Mouse (Mus musculus) kidney, embryonic 15.5 days (tissue): Measurements from ENCODE around the gene Adcy9. TPM values are rescaled to one million over a fixed set of nuclear protein-coding genes. Genes with fewer than 3 reads are reported as not detected.

Source experiments
- ATAC-seq: fragments of 200-750 bp; cut with Nextera tagmentation; replicated peaks from 2 replicates; pipeline ENCODE4 v1.8.0; 2017; ENCODE audit warnings: moderate TSS enrichment; ENCODE audit not compliant: low FRiP score
- H3K27ac ChIP-seq: fragments of 300-500 bp; sonication (generic); 2 replicates; pipeline ENCODE4 v1.5.1; 2015; ENCODE audit warnings: mild to moderate bottlenecking, inconsistent platforms
- H3K27me3 ChIP-seq: fragments of 300-500 bp; sonication (generic); 2 replicates; pipeline ENCODE4 v1.6.1; 2015; ENCODE audit warnings: inconsistent platforms
- H3K36me3 ChIP-seq: fragments of 300-500 bp; sonication (generic); 2 replicates; pipeline ENCODE4 v1.6.1; 2015; ENCODE audit warnings: inconsistent platforms
- H3K4me1 ChIP-seq: fragments of 300-500 bp; sonication (generic); 2 replicates; pipeline ENCODE4 v1.6.1; 2015; ENCODE audit warnings: inconsistent platforms
- H3K4me2 ChIP-seq: fragments of 300-500 bp; sonication (generic); 2 replicates; pipeline ENCODE4 v1.6.1; 2015; ENCODE audit warnings: moderate library complexity, mild to moderate bottlenecking, inconsistent platforms
- H3K4me3 ChIP-seq: fragments of 300-500 bp; sonication (generic); replicated peaks from 2 replicates; pipeline ENCODE4 v1.5.1; 2015; ENCODE audit warnings: mild to moderate bottlenecking, inconsistent platforms
- H3K9ac ChIP-seq: fragments of 300-500 bp; sonication (generic); 2 replicates; pipeline ENCODE4 v1.6.1; 2015; ENCODE audit warnings: mild to moderate bottlenecking, inconsistent platforms
- H3K9me3 ChIP-seq: fragments of 300-500 bp; sonication (generic); replicated peaks from 2 replicates; pipeline ENCODE4 v1.6.1; 2016; ENCODE audit warnings: inconsistent platforms
- WGBS: fragments of 180-500 bp; shearing (Covaris S2); methylation state at CpG from one replicate; pipeline ENCODE4 v1.1.7; 2015; ENCODE audit warnings: mixed read lengths; 5-methylcytosine and 5-hydroxymethylcytosine counted together
- polyA plus RNA-seq: library from polyadenylated mRNA; unstranded; fragments of >200 nt; fragmentation: Nextera tagmentation; extraction: Ambion mirVana; gene quantifications from 2 replicates; pipeline ENCODE4 v1.2.1, GENCODE M21; 2015

Gene Adcy9
- polyA plus RNA-seq, 1 experiment from 2014 or later = 1.2 TPM

GRCm38 (mm10) chr16:4304176-4304922 is 115.9 kb downstream of the Adcy9 start:
- no peaks in the 10 kb centered on the region for H3K9me3 ChIP-seq
- H3K4me3 ChIP-seq = no peak overlapping the region
- peak; percentile 33; the same call in 1 of the 2 replicates for ATAC-seq
- no peak overlapping the region for H3K4me2 ChIP-seq
- H3K27me3 ChIP-seq = no peaks in the 10 kb centered on the region
- H3K27ac ChIP-seq = no peak overlapping the region
- no peaks in the 10 kb centered on the region for H3K4me1 ChIP-seq
- no peak overlapping the region for H3K9ac ChIP-seq
- WGBS = 63% methylated on average over 12 of the region's 12 CpGs
- H3K36me3 ChIP-seq = no peaks in the 10 kb centered on the region

- Histone ChIP-seq H3K27me3 (no peaks in the 10 kb centered on the region), H3K4me3 (no peak overlapping the region), H3K27ac (no peak overlapping the region), H3K4me1 (no peaks in the 10 kb centered on the region), H3K9ac (no peak overlapping the region), H3K36me3 (no peaks in the 10 kb centered on the region), H3K4me2 (no peak overlapping the region), H3K9me3 (no peaks in the 10 kb centered on the region)
- 79% methylated on average over 5 of the region's 5 CpGs for WGBS
- no peak for ATAC-seq
Observed at GRCm38 (mm10) chr16:4303554-4303953, 116.7 kb downstream of the Adcy9 start.

- Histone ChIP-seq H3K27ac (no peak overlapping the region), H3K4me3 (no peak overlapping the region), H3K9me3 (no peaks in the 10 kb centered on the region), H3K9ac (no peak overlapping the region), H3K27me3 (no peaks in the 10 kb centered on the region), H3K4me1 (no peaks in the 10 kb centered on the region), H3K36me3 (0 out of 2 replicates have a peak, but pooled peaks cover 3% of the 10 kb centered on the region), H3K4me2 (no peak overlapping the region)
- no peak for ATAC-seq
- 92% methylated on average over 7 of the region's 7 CpGs for WGBS
Observed at GRCm38 (mm10) chr16:4300280-4300679, 120.0 kb downstream of the Adcy9 start.

- Histone ChIP-seq H3K4me1 (no peaks in the 10 kb centered on the region), H3K27ac (no peak overlapping the region), H3K9ac (no peak overlapping the region), H3K9me3 (no peaks in the 10 kb centered on the region), H3K36me3 (peaks cover 6% of the 10 kb centered on the region; the same call in 1 of the 2 replicates), H3K27me3 (no peaks in the 10 kb centered on the region), H3K4me2 (no peak overlapping the region), H3K4me3 (no peak overlapping the region)
- ATAC-seq = no peak
- WGBS = 79% methylated on average over 3 of the region's 3 CpGs
Observed at GRCm38 (mm10) chr16:4293259-4293658, 127.0 kb downstream of the Adcy9 start.

GRCm38 (mm10) chr16:4289507-4289906 is 130.8 kb downstream of the Adcy9 start:
- peaks cover 6% of the 10 kb centered on the region; the same call in 1 of the 2 replicates for H3K36me3 ChIP-seq
- no peak overlapping the region for H3K4me2 ChIP-seq
- no peaks in the 10 kb centered on the region for H3K27me3 ChIP-seq
- ATAC-seq = no peak
- no peaks in the 10 kb centered on the region for H3K4me1 ChIP-seq
- no peak overlapping the region for H3K4me3 ChIP-seq
- H3K9me3 ChIP-seq = no peaks in the 10 kb centered on the region
- no peak overlapping the region for H3K9ac ChIP-seq
- no peak overlapping the region for H3K27ac ChIP-seq

GRCm38 (mm10) chr16:4286593-4286992 is 133.7 kb downstream of the Adcy9 start:
- Histone ChIP-seq H3K4me3 (no peak overlapping the region), H3K4me2 (no peak overlapping the region), H3K27me3 (no peaks in the 10 kb centered on the region), H3K27ac (no peak overlapping the region), H3K9ac (no peak overlapping the region), H3K36me3 (peaks cover 6% of the 10 kb centered on the region; the same call in 1 of the 2 replicates), H3K9me3 (no peaks in the 10 kb centered on the region), H3K4me1 (no peaks in the 10 kb centered on the region)
- no peak for ATAC-seq
- WGBS = 84% methylated on average over 7 of the region's 7 CpGs

GRCm38 (mm10) chr16:4285257-4285656 is 135.0 kb downstream of the Adcy9 start:
- no peaks in the 10 kb centered on the region for H3K4me1 ChIP-seq
- H3K4me3 ChIP-seq = no peak overlapping the region
- no peak overlapping the region for H3K4me2 ChIP-seq
- no peaks in the 10 kb centered on the region for H3K27me3 ChIP-seq
- no peak overlapping the region for H3K27ac ChIP-seq
- 64% methylated on average over 5 of the region's 5 CpGs for WGBS
- no peak for ATAC-seq
- no peak overlapping the region for H3K9ac ChIP-seq
- H3K9me3 ChIP-seq = no peaks in the 10 kb centered on the region
- H3K36me3 ChIP-seq = peaks cover 6% of the 10 kb centered on the region; the same call in 1 of the 2 replicates

GRCm38 (mm10) chr16:4283267-4283851 is 136.9 kb downstream of the Adcy9 start:
- WGBS = 89% methylated on average over 11 of the region's 11 CpGs
- no peaks in the 10 kb centered on the region for H3K9me3 ChIP-seq
- no peak overlapping the region for H3K27ac ChIP-seq
- no peaks in the 10 kb centered on the region for H3K27me3 ChIP-seq
- H3K9ac ChIP-seq = no peak overlapping the region
- H3K4me3 ChIP-seq = no peak overlapping the region
- no peaks in the 10 kb centered on the region for H3K4me1 ChIP-seq
- no peak overlapping the region for H3K4me2 ChIP-seq
- no peak for ATAC-seq
- H3K36me3 ChIP-seq = peaks cover 4% of the 10 kb centered on the region; the same call in 1 of the 2 replicates

- ATAC-seq = no peak
- Histone ChIP-seq H3K4me2 (no peak overlapping the region), H3K9ac (no peak overlapping the region), H3K4me3 (no peak overlapping the region), H3K9me3 (no peaks in the 10 kb centered on the region), H3K27ac (no peak overlapping the region), H3K36me3 (no peaks in the 10 kb centered on the region), H3K4me1 (no peaks in the 10 kb centered on the region), H3K27me3 (no peaks in the 10 kb centered on the region)
- 82% methylated on average over 4 of the region's 4 CpGs for WGBS
Observed at GRCm38 (mm10) chr16:4281470-4281869, 138.8 kb downstream of the Adcy9 start.

GRCm38 (mm10) chr16:4280949-4281348 is 139.3 kb downstream of the Adcy9 start:
- 81% methylated on average over 9 of the region's 9 CpGs for WGBS
- no peak for ATAC-seq

GRCm38 (mm10) chr16:4279601-4280000 is 140.7 kb downstream of the Adcy9 start:
- Histone ChIP-seq H3K9me3 (no peaks in the 10 kb centered on the region), H3K9ac (no peak overlapping the region), H3K27me3 (no peaks in the 10 kb centered on the region), H3K4me3 (no peak overlapping the region), H3K4me2 (no peak overlapping the region), H3K4me1 (0 out of 2 replicates have a peak, but pooled peaks cover 2% of the 10 kb centered on the region), H3K27ac (no peak overlapping the region), H3K36me3 (no peaks in the 10 kb centered on the region)
- WGBS = 65% methylated on average over 3 of the region's 3 CpGs
- ATAC-seq = no peak

More at GRCm38 (mm10) chr16:4280949-4281348, 139.3 kb downstream of the Adcy9 start:
- Histone ChIP-seq H3K4me2 (no peak overlapping the region), H3K27me3 (no peaks in the 10 kb centered on the region), H3K36me3 (no peaks in the 10 kb centered on the region), H3K27ac (no peak overlapping the region), H3K9ac (no peak overlapping the region), H3K9me3 (no peaks in the 10 kb centered on the region), H3K4me3 (no peak overlapping the region), H3K4me1 (no peaks in the 10 kb centered on the region)

- no peaks in the 10 kb centered on the region for H3K27me3 ChIP-seq
- 87% methylated on average over 5 of the region's 5 CpGs for WGBS
- no peak for ATAC-seq
- H3K4me1 ChIP-seq = peaks cover 19% of the 10 kb centered on the region
- no peak overlapping the region for H3K4me3 ChIP-seq
- no peaks in the 10 kb centered on the region for H3K9me3 ChIP-seq
- H3K4me2 ChIP-seq = no peak overlapping the region
- no peaks in the 10 kb centered on the region for H3K36me3 ChIP-seq
- no peak overlapping the region for H3K27ac ChIP-seq
- no peak overlapping the region for H3K9ac ChIP-seq
Observed at GRCm38 (mm10) chr16:4276621-4277020, 143.7 kb downstream of the Adcy9 start.
